Mouse (Mus musculus): Measurements from ENCODE around the gene Elfn2. TPM values are rescaled to one million over a fixed set of nuclear protein-coding genes. Genes with fewer than 3 reads are reported as not detected.

Elfn2 gene
- polyA plus RNA-seq, 1 experiment from 2014 or later = 0.03 TPM

- no peak overlapping the region for H3K9ac ChIP-seq (replicated peaks)
- no peak overlapping the region for H3K27ac ChIP-seq
- no peak overlapping the region for H3K4me2 ChIP-seq
- H3K4me1 ChIP-seq (replicated peaks) = peaks cover 4% of the 10 kb centered on the region; the same call in 1 of the 2 replicates
- peaks cover 19% of the 10 kb centered on the region; the same call in 1 of the 2 replicates for H3K27me3 ChIP-seq
- no peaks in the 10 kb centered on the region for H3K9me3 ChIP-seq
- no peak overlapping the region for H3K4me3 ChIP-seq (replicated peaks)
- H3K36me3 ChIP-seq = no peaks in the 10 kb centered on the region
- 49% methylated on average over 8 of the region's 8 CpGs for WGBS
- ATAC-seq (ENCODE audit: insufficient number of reproducible peaks, insufficient read depth, low FRiP score, low TSS enrichment, low read depth) = no peak
These were observed 74.0 kb downstream of the Elfn2 start for GRCm38 (mm10) chr15:78644606-78645005.

DNA sequence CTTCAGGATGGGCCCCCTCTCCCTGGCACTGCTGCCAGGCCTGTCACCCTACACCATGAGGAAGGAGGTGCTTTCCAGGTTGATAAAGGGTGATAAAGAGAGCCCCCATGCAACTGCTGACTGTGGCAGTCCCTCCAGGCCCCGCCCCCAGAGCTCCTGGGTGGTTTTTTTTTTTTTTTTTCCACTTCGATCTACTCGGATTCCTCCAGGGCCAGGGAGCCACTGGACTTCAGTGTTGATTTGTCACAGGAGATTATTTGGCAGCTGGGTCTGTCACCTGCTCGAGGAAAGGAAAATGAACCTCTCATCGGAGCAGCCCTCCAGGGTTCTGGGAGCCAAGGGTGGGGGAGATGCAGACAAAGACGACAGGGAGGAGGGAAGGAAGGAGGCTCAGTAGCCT is 74.9 kb downstream of the Elfn2 start:
- ATAC-seq (ENCODE audit: insufficient number of reproducible peaks, insufficient read depth, low FRiP score, low TSS enrichment, low read depth) = no peak
- Histone ChIP-seq H3K36me3 (no peaks in the 10 kb centered on the region), H3K4me3 (replicated peaks) (no peak overlapping the region), H3K27ac (no peak overlapping the region), H3K9me3 (no peaks in the 10 kb centered on the region), H3K4me1 (replicated peaks) (0 out of 2 replicates have a peak, but pooled peaks cover 5% of the 10 kb centered on the region), H3K9ac (replicated peaks) (no peak overlapping the region), H3K27me3 (peaks cover 25% of the 10 kb centered on the region; the same call in 1 of the 2 replicates), H3K4me2 (no peak overlapping the region)
- 24% methylated on average over 6 of the region's 6 CpGs for WGBS

- Histone ChIP-seq H3K27me3 (peaks cover 33% of the 10 kb centered on the region), H3K4me2 (no peak overlapping the region), H3K9ac (replicated peaks) (no peak overlapping the region), H3K4me3 (replicated peaks) (no peak overlapping the region), H3K27ac (no peak overlapping the region), H3K9me3 (no peaks in the 10 kb centered on the region), H3K4me1 (replicated peaks) (peaks cover 38% of the 10 kb centered on the region), H3K36me3 (no peaks in the 10 kb centered on the region)
- 37% methylated on average over 7 of the region's 7 CpGs for WGBS
- ATAC-seq (ENCODE audit: insufficient number of reproducible peaks, insufficient read depth, low FRiP score, low TSS enrichment, low read depth) = no peak
These were observed 83.3 kb downstream of the Elfn2 start for GRCm38 (mm10) chr15:78635231-78635630.

- Histone ChIP-seq H3K9me3 (no peaks in the 10 kb centered on the region), H3K9ac (replicated peaks) (no peak overlapping the region), H3K4me3 (replicated peaks) (no peak overlapping the region), H3K27me3 (peaks cover 28% of the 10 kb centered on the region), H3K4me1 (replicated peaks) (peaks cover 38% of the 10 kb centered on the region), H3K4me2 (no peak overlapping the region), H3K36me3 (no peaks in the 10 kb centered on the region), H3K27ac (no peak overlapping the region)
- WGBS = 27% methylated on average over 10 of the region's 10 CpGs
- 0 out of 2 replicates have a peak, but pooled peaks have one; percentile 29 for ATAC-seq (ENCODE audit: insufficient number of reproducible peaks, insufficient read depth, low FRiP score, low TSS enrichment, low read depth)
These were observed 84.4 kb downstream of the Elfn2 start for GRCm38 (mm10) chr15:78634095-78634737.

DNA sequence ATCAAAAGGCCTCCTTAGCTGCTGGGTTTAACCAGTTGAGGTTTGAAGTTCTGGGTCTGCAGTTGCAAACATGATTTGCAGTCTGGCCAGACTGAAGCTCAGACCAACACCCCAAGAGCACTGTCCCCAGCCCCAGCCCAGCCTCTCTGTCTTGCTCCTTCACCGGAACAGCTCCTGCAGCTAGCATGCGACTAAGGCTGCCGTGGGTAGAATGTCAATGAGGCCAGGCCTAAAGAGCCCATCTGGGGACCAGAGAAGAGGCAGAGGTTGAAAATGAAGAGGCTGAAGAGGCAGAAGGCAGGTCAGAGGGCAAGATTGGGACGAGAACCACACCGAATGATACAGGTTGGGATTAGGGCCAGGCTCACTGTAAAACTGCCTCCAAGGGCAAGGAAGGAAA is 85.2 kb downstream of the Elfn2 start:
- ATAC-seq (ENCODE audit: insufficient number of reproducible peaks, insufficient read depth, low FRiP score, low TSS enrichment, low read depth) = no peak
- Histone ChIP-seq H3K9me3 (no peaks in the 10 kb centered on the region), H3K9ac (replicated peaks) (no peak overlapping the region), H3K27me3 (peaks cover 22% of the 10 kb centered on the region), H3K4me2 (no peak overlapping the region), H3K36me3 (no peaks in the 10 kb centered on the region), H3K4me1 (replicated peaks) (peaks cover 36% of the 10 kb centered on the region), H3K27ac (no peak overlapping the region), H3K4me3 (replicated peaks) (no peak overlapping the region)
- 67% methylated on average over 5 of the region's 5 CpGs for WGBS

GRCm38 (mm10) chr15:78632387-78632786 is 86.2 kb downstream of the Elfn2 start:
- Histone ChIP-seq H3K4me3 (replicated peaks) (no peak overlapping the region), H3K27ac (no peak overlapping the region), H3K36me3 (no peaks in the 10 kb centered on the region), H3K4me1 (replicated peaks) (peaks cover 26% of the 10 kb centered on the region), H3K9me3 (no peaks in the 10 kb centered on the region), H3K4me2 (no peak overlapping the region), H3K27me3 (peaks cover 15% of the 10 kb centered on the region), H3K9ac (replicated peaks) (no peak overlapping the region)
- 69% methylated on average over 2 of the region's 2 CpGs for WGBS
- no peak for ATAC-seq (ENCODE audit: insufficient number of reproducible peaks, insufficient read depth, low FRiP score, low TSS enrichment, low read depth)

- H3K4me2 ChIP-seq = no peak overlapping the region
- WGBS = 86% methylated on average over 13 of the region's 13 CpGs
- no peak overlapping the region for H3K27ac ChIP-seq
- H3K36me3 ChIP-seq = no peaks in the 10 kb centered on the region
- peaks cover 29% of the 10 kb centered on the region for H3K27me3 ChIP-seq
- no peak for ATAC-seq (ENCODE audit: insufficient number of reproducible peaks, insufficient read depth, low FRiP score, low TSS enrichment, low read depth)
- H3K4me1 ChIP-seq (replicated peaks) = no peaks in the 10 kb centered on the region
- no peak overlapping the region for H3K9ac ChIP-seq (replicated peaks)
- H3K9me3 ChIP-seq = no peaks in the 10 kb centered on the region
- no peak overlapping the region for H3K4me3 ChIP-seq (replicated peaks)
These were observed 92.3 kb downstream of the Elfn2 start for GRCm38 (mm10) chr15:78626285-78626684.

GRCm38 (mm10) chr15:78624961-78625360 is 93.6 kb downstream of the Elfn2 start:
- no peak for ATAC-seq (ENCODE audit: insufficient number of reproducible peaks, insufficient read depth, low FRiP score, low TSS enrichment, low read depth)
- no peaks in the 10 kb centered on the region for H3K9me3 ChIP-seq
- no peak overlapping the region for H3K4me2 ChIP-seq
- H3K9ac ChIP-seq (replicated peaks) = no peak overlapping the region
- no peaks in the 10 kb centered on the region for H3K36me3 ChIP-seq
- 81% methylated on average over 3 of the region's 3 CpGs for WGBS
- H3K27me3 ChIP-seq = peaks cover 33% of the 10 kb centered on the region
- H3K4me3 ChIP-seq (replicated peaks) = no peak overlapping the region
- H3K27ac ChIP-seq = no peak overlapping the region
- no peaks in the 10 kb centered on the region for H3K4me1 ChIP-seq (replicated peaks)

DNA sequence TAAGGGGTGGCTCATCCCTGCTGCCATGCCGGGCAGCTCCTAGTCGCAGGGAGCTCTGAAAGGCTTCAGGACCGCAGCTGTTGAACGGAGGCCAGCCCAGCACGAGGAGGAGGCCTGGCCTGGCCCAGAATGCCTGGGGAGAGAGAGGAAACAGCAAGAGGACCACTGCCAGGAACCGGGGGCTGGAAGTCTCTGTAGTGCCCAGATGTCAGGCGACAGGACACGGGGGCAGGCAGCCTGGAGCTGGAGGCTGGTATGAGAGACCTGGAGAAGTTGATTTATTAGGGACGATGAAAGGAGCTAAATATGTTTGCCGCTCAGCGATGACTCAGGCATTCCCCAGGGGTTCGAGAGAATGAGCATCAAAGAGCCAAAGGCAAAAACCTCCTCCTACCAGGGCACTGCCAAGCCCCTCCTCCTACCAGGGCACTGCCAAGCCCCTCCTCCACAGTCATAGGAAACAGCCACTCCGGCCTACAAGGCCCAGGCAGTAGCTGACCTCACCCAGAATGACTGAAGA is 94.1 kb downstream of the Elfn2 start:
- no peaks in the 10 kb centered on the region for H3K4me1 ChIP-seq (replicated peaks)
- H3K36me3 ChIP-seq = no peaks in the 10 kb centered on the region
- no peak for ATAC-seq (ENCODE audit: insufficient number of reproducible peaks, insufficient read depth, low FRiP score, low TSS enrichment, low read depth)
- H3K27me3 ChIP-seq = peaks cover 34% of the 10 kb centered on the region
- H3K27ac ChIP-seq = no peak overlapping the region
- H3K4me2 ChIP-seq = no peak overlapping the region
- H3K9me3 ChIP-seq = no peaks in the 10 kb centered on the region
- no peak overlapping the region for H3K9ac ChIP-seq (replicated peaks)
- 48% methylated on average over 13 of the region's 13 CpGs for WGBS
- H3K4me3 ChIP-seq (replicated peaks) = no peak overlapping the region

DNA sequence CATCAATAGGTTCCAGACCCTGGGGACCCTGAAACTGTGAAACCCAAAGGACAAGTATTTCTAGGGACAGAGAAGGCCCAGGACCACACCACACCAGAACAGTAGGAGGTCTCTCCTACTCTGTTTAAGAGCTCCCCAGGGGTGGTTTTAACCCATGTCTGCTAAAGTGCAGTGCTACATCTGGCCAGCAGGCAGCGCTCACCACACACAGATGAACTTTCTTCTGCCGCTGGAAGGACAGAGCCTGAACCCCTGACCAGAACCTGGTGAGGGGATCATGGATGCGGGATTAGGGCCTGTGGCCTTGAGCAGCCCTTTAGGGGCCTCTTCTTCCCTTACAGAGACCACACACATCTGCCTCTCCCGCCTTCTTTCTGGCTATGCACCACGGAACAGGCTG is 95.1 kb downstream of the Elfn2 start:
- peaks cover 34% of the 10 kb centered on the region for H3K27me3 ChIP-seq
- no peak overlapping the region for H3K4me3 ChIP-seq (replicated peaks)
- no peak overlapping the region for H3K9ac ChIP-seq (replicated peaks)
- H3K4me2 ChIP-seq = no peak overlapping the region
- H3K27ac ChIP-seq = no peak overlapping the region
- H3K4me1 ChIP-seq (replicated peaks) = no peaks in the 10 kb centered on the region
- H3K9me3 ChIP-seq = no peaks in the 10 kb centered on the region
- 12% methylated on average over 5 of the region's 5 CpGs for WGBS
- ATAC-seq (ENCODE audit: insufficient number of reproducible peaks, insufficient read depth, low FRiP score, low TSS enrichment, low read depth) = no peak
- H3K36me3 ChIP-seq = no peaks in the 10 kb centered on the region
